Mouse (Mus musculus): ENCODE results near the gene Zfp408. TPM values are rescaled to one million over a fixed set of nuclear protein-coding genes. Genes with fewer than 3 reads are reported as not detected.

Gene Zfp408
- polyA plus RNA-seq, 1 experiment from 2014 or later: 3.9 TPM

DNA sequence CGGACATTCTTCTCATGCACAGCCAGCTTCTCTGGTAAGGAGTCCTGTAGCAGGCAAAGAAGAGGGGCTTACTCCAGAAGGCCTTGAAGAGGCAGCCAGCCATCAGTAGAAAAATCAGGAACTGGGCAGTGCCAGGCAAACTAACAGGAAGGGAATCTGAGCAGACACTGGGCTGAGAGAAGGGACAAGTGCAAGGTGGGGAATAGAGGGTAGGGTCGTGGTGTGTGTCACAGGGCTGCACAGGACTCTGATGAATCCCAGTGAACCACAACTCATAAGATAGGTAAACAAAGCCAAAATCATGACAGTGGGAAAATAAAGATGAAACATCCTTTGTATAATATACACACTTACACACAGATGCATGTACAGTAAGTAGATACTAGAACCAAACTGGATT, 26.8 kb upstream of the Zfp408 start:
- Histone ChIP-seq H3K27ac (replicated peaks; ENCODE audit: low read depth, low read length) (no peak overlapping the region), H3K4me2 (ENCODE audit: low read depth, low read length) (no peak overlapping the region), H3K27me3 (ENCODE audit: control insufficient read depth, insufficient read depth, low read length) (no peaks in the 10 kb centered on the region), H3K9me3 (replicated peaks; ENCODE audit: control insufficient read depth, low read length) (no peaks in the 10 kb centered on the region), H3K4me3 (ENCODE audit: low read depth, low read length) (no peak overlapping the region), H3K4me1 (ENCODE audit: control insufficient read depth, insufficient read depth, low read length) (no peaks in the 10 kb centered on the region), H3K9ac (replicated peaks; ENCODE audit: low read length) (no peak overlapping the region), H3K36me3 (replicated peaks; ENCODE audit: control insufficient read depth, insufficient read depth, low read depth, low read length) (peaks cover 3% of the 10 kb centered on the region)
- ATAC-seq (replicated peaks; ENCODE audit: insufficient number of reproducible peaks, low FRiP score, low TSS enrichment, low read depth) (no peak), DNase-seq (ENCODE audit: low spot score) (no peak)
- WGBS: 81% methylated on average over 2 of the region's 2 CpGs

DNA sequence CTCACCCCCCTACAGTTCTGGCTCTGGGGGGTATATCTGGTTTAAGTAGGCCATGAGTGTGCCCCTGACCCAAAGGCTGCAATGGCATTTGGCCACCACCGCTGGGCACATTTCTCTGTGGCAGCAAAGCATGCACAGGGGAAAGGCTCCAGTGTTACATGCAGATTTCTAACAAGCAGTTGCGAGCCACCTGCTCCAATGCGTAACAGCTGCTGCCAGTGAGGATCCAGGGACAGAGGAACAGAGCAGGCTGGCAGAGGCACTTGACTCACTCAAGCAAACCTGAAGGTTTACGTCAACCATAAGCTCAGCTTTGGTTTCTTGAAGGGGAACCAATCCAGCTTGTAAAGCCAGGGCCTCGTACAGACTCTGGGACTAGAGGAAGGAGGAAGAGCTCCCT, 25.3 kb upstream of the Zfp408 start:
- Histone ChIP-seq H3K36me3 (replicated peaks; ENCODE audit: control insufficient read depth, insufficient read depth, low read depth, low read length) (peaks cover 6% of the 10 kb centered on the region), H3K9me3 (replicated peaks; ENCODE audit: control insufficient read depth, low read length) (no peaks in the 10 kb centered on the region), H3K27me3 (ENCODE audit: control insufficient read depth, insufficient read depth, low read length) (no peaks in the 10 kb centered on the region), H3K9ac (replicated peaks; ENCODE audit: low read length) (no peak overlapping the region), H3K4me3 (ENCODE audit: low read depth, low read length) (no peak overlapping the region), H3K4me1 (ENCODE audit: control insufficient read depth, insufficient read depth, low read length) (no peaks in the 10 kb centered on the region), H3K27ac (replicated peaks; ENCODE audit: low read depth, low read length) (no peak overlapping the region), H3K4me2 (ENCODE audit: low read depth, low read length) (no peak overlapping the region)
- 87% methylated on average over 5 of the region's 5 CpGs for WGBS
- DNase-seq (ENCODE audit: low spot score) (no peak), ATAC-seq (replicated peaks; ENCODE audit: insufficient number of reproducible peaks, low FRiP score, low TSS enrichment, low read depth) (no peak)

DNA sequence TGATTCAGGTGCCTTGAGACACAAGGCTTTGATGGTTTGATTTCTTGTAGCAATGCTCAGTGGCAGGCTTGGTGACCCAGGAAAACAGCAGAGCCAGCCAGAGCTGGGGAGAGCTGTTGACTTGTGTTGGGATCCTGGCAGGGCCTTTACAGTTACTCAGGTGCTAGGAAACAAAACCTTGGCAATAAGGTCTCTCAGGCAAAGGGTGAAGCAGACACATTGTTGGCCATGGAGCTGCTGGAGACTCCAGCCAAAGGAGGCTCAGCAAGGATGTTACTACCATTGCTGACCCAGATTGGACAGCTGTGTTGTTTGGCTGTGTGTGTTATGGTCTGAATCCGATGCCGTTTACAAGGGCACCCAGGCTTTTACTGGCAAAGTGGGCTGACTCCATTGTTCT, 24.0 kb upstream of the Zfp408 start:
- DNase-seq (ENCODE audit: low spot score) (no peak), ATAC-seq (replicated peaks; ENCODE audit: insufficient number of reproducible peaks, low FRiP score, low TSS enrichment, low read depth) (no peak)
- Histone ChIP-seq H3K4me1 (ENCODE audit: control insufficient read depth, insufficient read depth, low read length) (no peaks in the 10 kb centered on the region), H3K9ac (replicated peaks; ENCODE audit: low read length) (no peak overlapping the region), H3K4me2 (ENCODE audit: low read depth, low read length) (no peak overlapping the region), H3K27me3 (ENCODE audit: control insufficient read depth, insufficient read depth, low read length) (no peaks in the 10 kb centered on the region), H3K36me3 (replicated peaks; ENCODE audit: control insufficient read depth, insufficient read depth, low read depth, low read length) (peaks cover 8% of the 10 kb centered on the region), H3K27ac (replicated peaks; ENCODE audit: low read depth, low read length) (no peak overlapping the region), H3K9me3 (replicated peaks; ENCODE audit: control insufficient read depth, low read length) (no peaks in the 10 kb centered on the region), H3K4me3 (ENCODE audit: low read depth, low read length) (no peak overlapping the region)
- 98% methylated on average over 2 of the region's 2 CpGs for WGBS

DNA sequence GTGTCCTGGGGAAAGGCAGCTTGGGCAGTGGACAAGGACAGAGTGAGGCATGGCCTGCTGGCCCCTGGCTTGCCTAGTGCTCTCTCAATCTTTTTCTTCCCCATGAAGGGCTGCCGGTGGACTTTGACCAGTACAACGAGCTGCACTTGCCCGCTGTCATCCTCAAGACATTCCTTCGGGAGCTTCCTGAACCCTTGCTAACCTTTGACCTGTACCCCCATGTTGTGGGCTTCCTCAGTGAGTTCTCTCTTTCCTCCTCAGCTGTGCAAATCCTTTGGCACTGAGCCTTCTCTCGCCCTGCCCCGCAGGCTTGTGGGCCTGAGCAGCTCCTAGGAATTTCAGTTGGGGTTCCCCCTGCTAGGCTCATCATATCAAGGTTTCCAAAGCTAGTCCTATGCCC, 20.4 kb upstream of the Zfp408 start:
- H3K36me3 ChIP-seq (replicated peaks; ENCODE audit: control insufficient read depth, insufficient read depth, low read depth, low read length): peaks cover 5% of the 10 kb centered on the region
- ATAC-seq (replicated peaks; ENCODE audit: insufficient number of reproducible peaks, low FRiP score, low TSS enrichment, low read depth) (no peak), DNase-seq (ENCODE audit: low spot score) (no peak)
- no peaks in the 10 kb centered on the region for H3K27me3 ChIP-seq (ENCODE audit: control insufficient read depth, insufficient read depth, low read length)
- H3K9ac ChIP-seq (replicated peaks; ENCODE audit: low read length): no peak overlapping the region
- no peaks in the 10 kb centered on the region for H3K9me3 ChIP-seq (replicated peaks; ENCODE audit: control insufficient read depth, low read length)
- H3K4me2 ChIP-seq (ENCODE audit: low read depth, low read length): no peak overlapping the region
- H3K4me1 ChIP-seq (ENCODE audit: control insufficient read depth, insufficient read depth, low read length): no peaks in the 10 kb centered on the region
- 91% methylated on average over 6 of the region's 6 CpGs for WGBS
- no peak overlapping the region for H3K4me3 ChIP-seq (ENCODE audit: low read depth, low read length)
- H3K27ac ChIP-seq (replicated peaks; ENCODE audit: low read depth, low read length): no peak overlapping the region

DNA sequence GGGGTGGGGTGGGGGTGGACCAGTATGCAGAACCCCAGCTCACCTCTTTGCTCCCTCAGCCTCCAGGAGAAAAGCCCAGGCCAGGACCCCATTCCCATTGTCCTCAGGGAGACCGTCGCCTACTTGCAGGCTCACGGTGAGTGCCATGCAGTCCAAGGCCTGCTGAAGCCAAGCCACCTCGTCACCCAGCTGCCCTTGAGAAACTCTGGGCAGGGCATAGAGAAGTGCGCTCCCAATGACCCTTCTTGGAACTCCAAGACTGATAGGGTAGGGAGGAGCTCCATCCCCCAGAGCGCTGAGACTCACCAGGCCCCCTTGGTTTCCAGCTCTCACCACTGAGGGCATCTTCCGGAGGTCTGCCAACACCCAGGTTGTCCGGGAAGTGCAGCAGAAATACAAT, 19.7 kb upstream of the Zfp408 start:
- H3K36me3 ChIP-seq (replicated peaks; ENCODE audit: control insufficient read depth, insufficient read depth, low read depth, low read length): peaks cover 5% of the 10 kb centered on the region
- H3K4me2 ChIP-seq (ENCODE audit: low read depth, low read length): no peak overlapping the region
- ATAC-seq (replicated peaks; ENCODE audit: insufficient number of reproducible peaks, low FRiP score, low TSS enrichment, low read depth): no peak
- no peak overlapping the region for H3K27ac ChIP-seq (replicated peaks; ENCODE audit: low read depth, low read length)
- WGBS: 90% methylated on average over 8 of the region's 8 CpGs
- no peak for DNase-seq (ENCODE audit: low spot score)
- H3K9me3 ChIP-seq (replicated peaks; ENCODE audit: control insufficient read depth, low read length): no peaks in the 10 kb centered on the region
- no peaks in the 10 kb centered on the region for H3K4me1 ChIP-seq (ENCODE audit: control insufficient read depth, insufficient read depth, low read length)
- H3K4me3 ChIP-seq (ENCODE audit: low read depth, low read length): no peak overlapping the region
- H3K27me3 ChIP-seq (ENCODE audit: control insufficient read depth, insufficient read depth, low read length): no peaks in the 10 kb centered on the region
- no peak overlapping the region for H3K9ac ChIP-seq (replicated peaks; ENCODE audit: low read length)

DNA sequence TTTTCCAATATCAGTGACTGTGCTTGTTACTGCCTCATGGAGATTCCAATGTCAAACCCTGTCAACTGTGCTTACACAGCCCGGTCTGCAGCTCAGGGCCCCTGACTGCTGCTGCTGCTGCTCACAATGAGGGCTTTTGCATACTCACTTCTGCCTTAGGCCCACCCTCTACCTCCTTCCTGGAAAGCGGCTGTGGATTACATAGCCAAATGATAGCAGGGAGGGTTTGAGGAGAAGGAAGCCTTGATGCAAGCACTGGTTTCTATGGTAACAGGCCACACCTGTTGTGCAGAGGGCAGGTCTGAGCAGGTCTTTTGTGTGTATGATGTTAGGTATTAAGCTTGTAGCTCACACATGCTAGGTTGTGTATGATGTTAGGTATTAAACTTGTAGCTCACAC, 18.2 kb upstream of the Zfp408 start:
- H3K4me3 ChIP-seq (ENCODE audit: low read depth, low read length): no peak overlapping the region
- DNase-seq (ENCODE audit: low spot score): peak; percentile 26
- no peak overlapping the region for H3K4me2 ChIP-seq (ENCODE audit: low read depth, low read length)
- 82% methylated on average over 2 of the region's 2 CpGs for WGBS
- no peaks in the 10 kb centered on the region for H3K27me3 ChIP-seq (ENCODE audit: control insufficient read depth, insufficient read depth, low read length)
- H3K4me1 ChIP-seq (ENCODE audit: control insufficient read depth, insufficient read depth, low read length): no peaks in the 10 kb centered on the region
- H3K36me3 ChIP-seq (replicated peaks; ENCODE audit: control insufficient read depth, insufficient read depth, low read depth, low read length): peaks cover 8% of the 10 kb centered on the region
- 0 out of 2 replicates have a peak, but pooled peaks have one; percentile 22 for ATAC-seq (replicated peaks; ENCODE audit: insufficient number of reproducible peaks, low FRiP score, low TSS enrichment, low read depth)
- no peak overlapping the region for H3K9ac ChIP-seq (replicated peaks; ENCODE audit: low read length)
- H3K9me3 ChIP-seq (replicated peaks; ENCODE audit: control insufficient read depth, low read length): no peaks in the 10 kb centered on the region
- no peak overlapping the region for H3K27ac ChIP-seq (replicated peaks; ENCODE audit: low read depth, low read length)

DNA sequence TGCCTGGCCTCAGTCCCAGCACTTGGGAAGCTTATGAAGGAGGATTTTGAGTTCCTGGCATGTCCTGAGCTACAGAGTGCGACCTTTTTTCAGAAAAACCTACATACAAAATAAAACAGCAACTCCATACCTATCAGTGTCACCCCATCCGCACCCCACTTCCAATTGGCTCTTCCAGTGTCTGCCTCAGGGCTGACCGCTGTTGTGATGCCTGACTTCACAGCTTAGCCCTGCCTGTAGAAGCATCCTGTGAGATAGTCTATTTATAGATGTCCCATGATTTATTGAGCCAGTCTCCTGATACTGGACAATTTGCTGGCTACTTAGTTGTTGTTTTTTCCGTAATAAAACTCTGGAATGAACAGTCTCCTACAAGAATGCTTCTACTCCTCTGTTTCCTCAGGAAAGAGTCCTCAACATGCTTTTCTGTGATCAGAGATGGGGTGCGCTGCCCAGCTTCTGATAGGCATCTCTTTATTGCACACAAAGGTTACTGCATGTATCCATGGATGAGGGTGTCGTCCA, 16.9 kb upstream of the Zfp408 start:
- no peak for ATAC-seq (replicated peaks; ENCODE audit: insufficient number of reproducible peaks, low FRiP score, low TSS enrichment, low read depth)

DNA sequence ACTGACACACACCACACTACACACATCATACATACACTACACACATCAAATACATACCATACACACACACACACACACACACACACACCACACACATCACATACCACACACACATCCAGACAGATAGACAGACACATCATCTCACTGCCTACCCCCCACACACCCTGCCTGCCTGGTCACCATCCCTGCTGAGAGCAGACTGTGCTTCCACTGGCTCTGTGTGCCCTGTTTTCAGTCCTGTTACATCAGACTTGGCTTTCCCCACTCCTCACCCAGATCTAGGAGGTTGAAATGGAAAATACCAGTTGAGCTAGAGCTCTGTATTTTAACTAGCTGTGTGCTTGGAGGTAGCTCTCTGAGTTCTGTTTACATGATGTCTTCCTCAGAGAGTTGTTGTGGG, 15.2 kb upstream of the Zfp408 start:
- Histone ChIP-seq H3K4me1 (ENCODE audit: control insufficient read depth, insufficient read depth, low read length) (no peaks in the 10 kb centered on the region), H3K9me3 (replicated peaks; ENCODE audit: control insufficient read depth, low read length) (no peaks in the 10 kb centered on the region), H3K4me2 (ENCODE audit: low read depth, low read length) (no peak overlapping the region), H3K9ac (replicated peaks; ENCODE audit: low read length) (no peak overlapping the region), H3K27ac (replicated peaks; ENCODE audit: low read depth, low read length) (no peak overlapping the region), H3K4me3 (ENCODE audit: low read depth, low read length) (no peak overlapping the region), H3K36me3 (replicated peaks; ENCODE audit: control insufficient read depth, insufficient read depth, low read depth, low read length) (peaks cover 5% of the 10 kb centered on the region), H3K27me3 (ENCODE audit: control insufficient read depth, insufficient read depth, low read length) (no peaks in the 10 kb centered on the region)
- DNase-seq (ENCODE audit: low spot score) (no peak), ATAC-seq (replicated peaks; ENCODE audit: insufficient number of reproducible peaks, low FRiP score, low TSS enrichment, low read depth) (no peak)

More for the DNA sequence above, 16.9 kb upstream of the Zfp408 start:
- Histone ChIP-seq H3K4me1 (ENCODE audit: control insufficient read depth, insufficient read depth, low read length) (no peaks in the 10 kb centered on the region), H3K4me3 (ENCODE audit: low read depth, low read length) (no peak overlapping the region), H3K27ac (replicated peaks; ENCODE audit: low read depth, low read length) (no peak overlapping the region), H3K4me2 (ENCODE audit: low read depth, low read length) (no peak overlapping the region), H3K9me3 (replicated peaks; ENCODE audit: control insufficient read depth, low read length) (no peaks in the 10 kb centered on the region), H3K9ac (replicated peaks; ENCODE audit: low read length) (no peak overlapping the region), H3K27me3 (ENCODE audit: control insufficient read depth, insufficient read depth, low read length) (no peaks in the 10 kb centered on the region), H3K36me3 (replicated peaks; ENCODE audit: control insufficient read depth, insufficient read depth, low read depth, low read length) (peaks cover 8% of the 10 kb centered on the region)
- DNase-seq (ENCODE audit: low spot score): no peak
- WGBS: 91% methylated on average over 6 of the region's 6 CpGs
